Mouse (Mus musculus) B cell, adult 2 months (primary cell): Measurements from ENCODE around the gene Rnft1.

ENCODE experiments used
- DNase-seq, 2 experiments: peaks; one replicate each; pipeline ENCODE4 v3.0.0; 2022

The Rnft1 gene

DNA sequence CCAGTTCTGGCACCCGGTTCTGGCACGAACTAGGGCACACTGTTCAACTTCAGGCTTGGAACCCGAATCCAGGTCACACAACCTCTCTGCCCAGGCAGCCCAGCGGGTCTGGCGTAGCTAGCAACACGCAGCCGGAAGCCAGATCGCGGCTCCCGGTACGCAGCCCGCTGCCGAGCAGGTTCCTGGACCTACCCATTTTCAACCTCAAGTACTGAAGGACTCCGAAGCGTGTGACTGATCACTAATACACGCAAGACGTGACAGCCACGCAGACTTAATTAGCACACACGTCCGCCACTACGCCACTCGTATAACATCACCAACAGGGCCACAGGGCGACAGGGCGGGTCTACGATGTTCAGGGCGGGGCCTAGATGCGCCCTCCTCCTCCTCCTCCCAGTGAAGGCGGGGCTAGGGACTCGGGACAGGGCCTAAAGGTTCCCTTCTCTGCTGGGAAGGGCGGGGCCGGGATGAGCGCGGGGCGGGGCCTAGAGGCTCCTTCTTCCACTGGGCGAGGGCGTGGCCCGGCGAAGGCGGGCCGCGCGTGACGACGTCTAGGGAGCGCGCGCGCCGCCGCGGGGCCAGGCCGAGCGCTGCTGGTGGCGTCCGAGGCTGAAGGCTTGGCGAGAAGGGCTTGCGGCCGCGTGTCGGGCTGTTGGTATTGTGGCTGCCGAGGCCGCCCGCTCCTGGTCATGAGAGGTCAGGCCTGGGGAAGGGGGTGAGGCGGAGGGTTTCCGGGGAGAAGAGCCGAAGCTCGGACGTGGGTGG is at the start of gene Rnft1:
Rnft1 (plus strand) TSS at position 557 of the 768 bp plus-strand sequence.
- DNase-seq = peak; percentile 99 to 100

DNA sequence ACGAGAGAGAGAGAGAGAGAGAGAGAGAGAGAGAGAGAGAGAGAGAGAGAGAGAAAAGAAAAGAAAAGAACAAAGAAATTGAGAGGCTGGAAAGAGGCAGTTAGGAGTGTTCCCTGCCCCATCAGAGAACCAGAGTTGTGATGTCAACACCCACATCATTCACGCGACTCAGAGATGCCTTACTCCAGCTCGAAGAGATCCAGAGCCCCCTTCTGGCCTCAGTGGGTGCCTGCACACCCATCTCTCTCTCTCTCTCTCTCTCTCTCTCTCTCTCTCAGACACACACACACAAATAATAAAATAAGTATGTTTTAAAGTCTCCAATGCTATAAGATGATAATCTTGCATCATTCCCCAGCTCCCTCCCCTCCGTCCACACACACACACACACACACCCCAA is 47.6 kb upstream of the Rnft1 start:
- DNase-seq = peak; percentile 62 to 67

DNA sequence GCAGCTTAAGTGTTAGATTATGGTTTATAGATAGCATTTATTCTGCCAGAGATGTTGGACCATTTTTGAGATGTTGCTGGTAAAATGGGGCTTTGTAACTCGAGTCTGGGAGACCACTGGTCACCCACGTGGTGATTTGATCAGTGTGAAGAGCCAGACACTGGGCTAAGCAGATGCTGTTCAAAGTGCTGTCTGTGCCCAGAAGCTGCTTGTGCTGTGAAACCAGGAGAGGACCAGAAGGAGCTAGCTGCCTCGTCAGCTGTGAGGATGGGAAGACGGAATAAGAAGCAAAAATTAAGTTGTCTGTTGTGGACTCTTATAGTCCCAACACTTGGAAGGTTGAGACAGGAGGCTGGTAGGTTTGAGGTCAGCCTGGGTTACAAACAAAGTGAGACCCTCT is 46.2 kb upstream of the Rnft1 start:
- no peak for DNase-seq

DNA sequence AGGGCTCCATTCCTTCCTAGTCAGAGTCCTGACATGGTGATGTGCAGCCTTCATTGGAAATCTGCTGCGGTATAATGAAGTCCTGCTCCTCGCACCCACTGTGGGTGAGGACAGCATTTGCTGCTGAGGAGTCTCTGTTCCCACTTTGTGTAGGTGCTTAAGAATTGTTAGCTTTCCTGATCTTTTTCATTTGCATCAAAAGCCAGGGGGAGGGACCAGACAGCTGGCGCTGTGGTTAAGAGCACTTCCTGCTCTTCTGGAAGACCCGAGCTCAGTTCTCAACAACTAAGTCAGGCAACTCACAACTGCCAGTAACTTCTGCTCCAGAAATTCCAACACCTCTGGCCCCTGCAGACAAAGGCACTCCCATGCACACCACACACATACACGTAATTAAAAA is 43.7 kb upstream of the Rnft1 start:
- peak in 1 of 2 experiments; percentile 21 for DNase-seq

DNA sequence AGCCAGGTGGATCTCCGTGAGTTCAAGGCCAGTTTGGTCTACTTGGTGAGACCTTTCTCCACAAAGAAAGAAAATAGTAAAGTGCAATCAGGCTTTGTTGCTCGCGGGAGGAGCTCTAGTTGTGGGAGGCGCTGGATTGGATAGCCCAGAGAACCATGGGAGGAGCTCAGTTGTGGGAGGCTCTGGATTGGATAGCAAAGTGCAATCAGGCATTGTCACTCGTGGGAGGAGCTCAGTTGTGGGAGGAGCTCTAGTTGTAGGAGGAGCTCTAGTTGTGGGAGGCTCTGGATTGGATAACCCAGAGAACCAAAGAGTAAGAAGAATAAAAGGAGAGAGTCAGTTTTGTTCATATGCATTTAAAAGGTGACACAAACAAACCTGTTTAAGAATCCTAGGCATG is 30.5 kb upstream of the Rnft1 start:
- DNase-seq = no peak

DNA sequence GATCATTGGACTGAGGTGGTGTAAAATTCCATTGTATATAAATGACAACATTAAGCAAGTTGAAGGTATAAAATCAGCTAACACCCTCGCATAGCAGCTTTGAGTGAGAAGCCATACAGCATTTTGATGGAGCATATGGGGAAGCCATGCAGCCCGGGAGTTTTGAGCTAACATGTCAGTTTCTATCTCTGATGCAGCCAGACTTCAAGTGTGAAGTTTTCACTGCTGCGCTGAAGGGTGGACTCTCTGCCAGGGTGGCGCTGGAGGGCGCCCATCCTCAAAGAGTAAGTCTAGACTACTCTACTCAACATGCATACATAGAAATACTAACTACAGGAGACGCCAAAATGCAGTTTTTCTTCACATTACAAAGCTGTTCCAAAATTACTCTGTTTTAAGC is 26.9 kb upstream of the Rnft1 start:
- no peak for DNase-seq

DNA sequence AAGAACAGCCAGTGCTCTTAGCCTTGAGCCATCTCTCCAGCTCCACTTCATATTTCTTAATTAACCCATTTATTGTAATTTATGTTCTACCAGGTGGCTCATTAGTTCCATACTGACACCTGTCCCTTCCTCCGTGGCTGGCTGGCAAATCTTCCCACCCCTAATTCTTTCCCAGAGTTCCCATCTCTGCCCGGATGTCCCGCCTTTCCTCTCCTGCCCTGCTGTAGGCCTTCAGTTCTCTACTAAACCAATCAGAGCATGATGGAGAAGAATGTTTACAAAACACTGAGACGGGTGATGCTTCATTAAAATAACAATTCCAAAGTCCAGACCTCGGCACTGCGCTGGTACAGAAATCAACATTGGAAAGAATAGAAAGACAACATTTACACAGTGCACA is 25.6 kb upstream of the Rnft1 start:
- no peak for DNase-seq

DNA sequence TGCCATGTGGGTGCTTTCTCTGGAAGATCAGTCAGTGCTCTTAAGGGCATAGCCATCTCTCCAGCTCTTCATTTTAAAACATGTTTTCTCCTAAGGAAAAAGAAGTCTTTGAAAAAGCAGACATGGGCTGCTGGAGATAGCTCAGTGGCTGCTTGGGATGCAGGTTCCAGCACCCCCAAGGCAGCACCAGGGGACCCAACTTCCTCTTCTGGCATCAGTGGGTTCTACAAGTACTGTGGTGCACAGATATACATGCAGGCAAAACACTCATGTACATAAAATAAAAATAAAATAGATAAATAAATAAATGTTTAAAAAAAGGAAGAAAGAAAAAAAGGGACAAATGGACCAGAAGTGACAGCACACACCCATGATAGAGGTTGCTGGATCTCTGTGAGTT is 21.9 kb upstream of the Rnft1 start:
- DNase-seq = no peak

DNA sequence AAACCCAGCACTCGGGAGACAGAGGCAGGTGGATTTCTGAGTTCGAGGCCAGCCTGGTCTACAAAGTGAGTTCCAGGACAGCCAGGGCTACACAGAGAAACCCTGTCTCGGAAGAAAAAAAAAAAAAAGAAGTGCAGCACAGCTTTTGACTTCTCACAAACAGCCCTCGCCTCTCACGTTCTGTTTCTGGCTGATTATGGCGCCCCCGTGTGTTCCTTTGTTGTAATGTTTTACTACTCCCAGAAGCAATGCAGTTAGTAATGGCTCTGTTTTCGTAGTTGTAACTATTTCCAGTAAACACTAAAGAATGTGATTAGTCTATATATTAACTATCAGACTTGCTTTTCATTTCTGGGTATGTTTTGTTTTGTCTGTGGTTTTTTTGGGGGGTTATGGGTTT is 20.2 kb upstream of the Rnft1 start:
- peak; percentile 82 to 84 for DNase-seq

DNA sequence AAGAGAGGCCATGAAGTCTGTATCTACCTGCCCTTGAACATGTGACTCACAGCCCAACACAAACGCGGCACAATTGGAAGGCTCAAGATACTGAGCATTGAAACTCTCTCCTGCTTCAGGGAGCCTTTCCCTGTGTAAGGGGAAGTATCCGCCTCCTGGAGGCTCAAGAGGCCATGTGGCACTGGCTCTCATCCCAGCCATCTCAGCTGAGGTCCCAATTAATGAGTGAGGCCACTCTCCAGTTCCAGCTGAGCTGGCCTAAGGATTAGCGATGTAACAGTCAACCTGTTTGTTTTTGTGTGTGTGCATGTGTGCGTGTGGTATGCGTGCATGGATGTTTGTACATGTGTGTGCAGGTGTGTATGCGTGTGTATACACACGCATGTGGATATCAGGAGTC is 16.1 kb upstream of the Rnft1 start:
- no peak for DNase-seq

DNA sequence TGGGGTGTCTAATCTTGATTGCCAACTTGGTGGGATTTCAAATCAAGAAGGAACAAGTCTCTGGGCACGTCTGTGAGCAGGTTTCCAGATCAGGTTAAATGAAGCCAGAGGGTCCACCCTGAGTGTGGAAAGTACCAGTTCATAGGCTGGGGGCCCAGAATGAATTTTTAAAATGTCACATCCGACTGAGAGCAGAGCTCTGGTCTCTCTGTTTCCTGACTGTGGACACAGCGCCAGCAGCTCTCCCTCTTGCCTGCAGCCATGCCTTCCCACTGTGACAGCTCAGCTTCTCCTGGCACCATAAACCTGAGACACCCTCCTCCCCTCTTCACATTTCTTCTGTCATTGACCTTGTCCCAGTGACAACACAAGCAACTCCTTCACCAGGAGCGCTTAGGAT is 15.5 kb upstream of the Rnft1 start:
- DNase-seq = no peak

DNA sequence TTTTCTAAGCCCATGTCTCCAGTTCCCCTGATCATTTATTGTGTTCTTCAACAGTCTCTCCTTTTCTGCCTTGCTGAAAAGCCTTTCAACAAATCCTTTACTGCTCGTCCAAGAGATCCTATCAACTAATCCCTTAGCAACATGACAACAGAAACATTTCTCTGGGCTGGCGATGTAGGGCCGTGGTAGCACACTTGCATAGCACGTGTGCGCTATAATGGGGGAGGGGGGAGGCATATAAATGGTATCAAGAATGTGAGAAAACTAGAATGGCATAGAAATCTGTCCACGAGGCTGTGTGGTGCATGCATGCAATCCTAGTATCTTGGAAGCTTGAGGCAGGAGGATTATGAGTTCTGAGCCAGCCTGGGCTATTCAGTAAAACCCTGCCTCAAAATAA is 12.7 kb upstream of the Rnft1 start:
- DNase-seq = no peak

DNA sequence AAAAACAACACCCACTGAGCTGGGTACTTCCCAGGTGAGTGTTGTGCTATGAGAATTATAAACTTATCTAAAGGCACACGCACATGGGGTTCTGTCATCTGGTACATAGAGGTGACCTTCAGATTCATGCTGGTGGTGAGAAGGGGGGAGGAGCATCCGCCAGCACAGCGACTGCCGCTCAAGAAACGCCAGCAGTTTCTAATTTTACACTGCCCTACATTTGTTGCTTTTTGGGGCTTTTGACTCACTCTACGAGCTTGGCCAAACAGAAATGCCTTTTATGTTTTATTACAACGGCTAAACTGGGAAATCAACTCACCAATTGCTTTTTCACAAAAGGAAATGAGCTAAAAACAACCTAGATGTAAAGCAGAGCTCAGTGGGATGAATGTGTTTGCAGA is 11.7 kb upstream of the Rnft1 start:
- no peak for DNase-seq

DNA sequence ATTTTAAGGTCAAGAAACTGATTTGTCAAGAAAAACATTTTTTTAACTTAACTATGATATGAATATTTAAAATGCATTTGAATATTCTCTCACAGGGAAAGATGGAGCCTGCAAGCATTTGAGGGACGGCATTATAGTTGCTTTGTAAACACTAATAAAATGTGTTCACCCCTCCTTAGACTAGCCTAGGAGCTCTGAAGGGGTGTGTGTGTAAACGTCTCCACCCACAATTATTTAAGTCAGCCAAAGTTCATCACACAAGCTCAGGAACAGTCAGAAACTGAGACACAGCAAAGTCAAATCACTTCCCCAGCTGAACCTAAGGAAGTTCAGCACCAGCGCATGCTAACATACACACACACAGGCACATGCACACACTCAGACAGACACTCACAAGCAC is 10.9 kb upstream of the Rnft1 start:
- DNase-seq = no peak

DNA sequence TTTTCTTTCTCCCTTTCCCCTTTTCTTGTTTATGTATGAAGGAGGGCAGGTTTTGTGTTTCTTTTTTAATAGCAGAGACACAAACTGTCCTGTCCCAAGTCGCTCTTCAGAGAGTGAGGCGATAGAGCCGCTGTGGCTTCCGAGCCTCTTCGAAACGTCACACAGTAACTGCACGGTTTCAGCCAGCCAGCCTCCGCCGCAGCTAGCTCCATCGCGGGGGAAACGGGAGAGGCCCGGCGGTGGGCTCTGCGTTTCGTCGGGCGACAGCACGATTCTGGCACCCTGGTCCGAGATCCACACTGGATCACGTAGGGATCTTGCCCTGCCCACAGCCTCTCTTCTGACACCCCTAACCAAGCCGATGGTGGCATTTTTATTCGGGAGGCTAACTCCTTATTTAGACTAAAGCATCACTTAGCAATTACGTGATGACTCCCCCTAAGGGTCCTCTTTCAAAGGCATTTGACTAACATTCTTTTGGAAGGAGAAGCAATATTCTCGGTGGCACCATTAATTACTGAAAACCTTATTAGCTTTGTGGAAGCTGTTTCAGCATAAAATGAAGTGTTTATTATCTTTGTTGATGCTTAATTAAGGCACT is 553 bp downstream of the Rnft1 start:
- DNase-seq = peak in 1 of 2 experiments; percentile 49

DNA sequence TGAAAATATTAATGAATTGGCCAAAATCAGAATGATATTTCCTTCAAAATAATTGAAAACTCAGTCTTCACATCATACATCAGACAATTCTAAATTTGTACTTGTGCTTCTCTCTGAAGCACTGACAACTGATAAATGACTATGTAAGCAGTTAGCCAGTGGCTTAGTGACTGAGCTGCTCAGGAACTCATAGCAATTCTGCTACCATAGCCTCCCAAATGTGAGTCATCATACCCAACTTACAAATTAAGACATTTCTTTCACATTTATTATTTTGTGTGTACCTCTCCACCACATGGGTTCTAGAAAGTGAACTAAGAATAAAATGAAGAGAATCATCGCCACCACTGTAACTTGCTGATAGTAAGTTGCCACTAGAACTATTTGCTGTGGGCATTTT is 6.3 kb downstream of the Rnft1 start:
- DNase-seq = no peak

DNA sequence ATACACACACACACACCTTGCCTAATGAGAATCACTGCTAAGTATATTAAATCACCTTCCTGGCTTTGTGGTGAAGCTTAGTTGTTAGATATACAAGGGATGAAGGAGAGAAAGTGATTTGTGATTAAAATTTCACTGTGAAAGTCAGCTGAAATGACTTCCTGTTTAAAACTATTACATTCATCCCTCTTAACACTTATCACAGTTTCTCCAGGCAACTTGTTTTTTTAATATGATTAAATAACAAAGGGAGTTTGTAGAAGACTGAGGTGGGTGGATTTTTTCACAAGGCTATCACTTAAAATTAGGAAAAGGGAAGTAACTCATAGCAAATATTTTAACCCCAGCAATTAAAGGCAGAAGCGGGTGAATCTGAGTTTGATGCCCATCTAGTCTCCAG is 12.9 kb downstream of the Rnft1 start:
- DNase-seq = no peak

DNA sequence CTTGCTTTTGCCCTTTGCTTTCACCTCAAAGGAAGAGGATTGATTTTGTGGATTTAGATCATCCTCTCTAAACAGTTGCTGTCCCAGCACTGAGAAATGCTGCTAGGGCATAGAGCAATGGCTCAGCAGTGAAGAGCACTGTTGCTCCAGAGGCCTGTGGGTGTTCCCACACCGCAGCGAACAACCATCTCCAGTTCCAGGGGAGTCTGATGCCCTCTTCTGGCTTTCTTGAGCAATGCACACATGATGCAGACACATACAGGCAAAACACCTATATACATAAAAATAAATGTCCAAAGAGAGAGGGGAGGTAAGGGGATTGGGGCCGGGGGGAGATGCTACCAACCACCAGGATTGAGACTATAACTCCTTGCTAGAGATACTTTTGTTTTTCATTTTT is 13.5 kb downstream of the Rnft1 start:
- DNase-seq = no peak

DNA sequence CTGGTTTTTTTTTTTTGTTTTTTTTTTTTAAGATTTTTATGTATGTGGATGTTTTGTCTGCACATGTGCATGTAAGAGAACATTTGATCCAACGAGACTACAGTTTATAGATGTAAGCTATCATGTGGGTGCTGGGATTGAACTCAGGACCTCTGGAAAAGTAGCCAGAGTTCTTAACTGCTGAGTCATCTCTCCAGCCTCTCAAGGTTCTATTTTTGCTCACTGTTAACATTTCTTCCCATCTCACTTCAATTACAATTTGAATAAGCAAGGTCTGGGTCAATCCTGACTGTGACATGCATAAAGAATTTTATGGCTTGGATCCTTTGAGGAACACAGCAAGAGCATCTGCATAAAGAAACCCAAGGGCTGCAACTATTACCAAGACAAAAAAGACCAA is 16.3 kb downstream of the Rnft1 start:
- no peak for DNase-seq

DNA sequence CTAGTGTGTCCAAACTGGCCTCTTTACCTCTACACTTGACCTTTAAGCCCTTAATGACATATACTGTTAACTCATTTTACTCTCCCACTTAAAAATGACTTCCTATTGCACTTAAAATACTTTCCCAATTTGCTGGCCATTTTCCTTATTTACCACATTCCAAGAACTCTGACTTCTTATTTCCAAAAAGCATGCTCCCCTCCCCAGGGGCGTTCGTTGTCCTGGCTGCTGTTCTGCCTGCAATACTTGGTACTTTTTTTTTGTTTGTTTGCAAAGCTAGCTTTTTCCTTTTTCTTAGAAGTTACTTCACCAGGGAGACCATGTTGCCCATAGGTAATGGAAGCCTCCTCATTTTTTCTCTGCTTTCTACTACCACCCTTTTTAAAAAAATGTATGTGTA is 18.7 kb downstream of the Rnft1 start:
- DNase-seq = no peak

DNA sequence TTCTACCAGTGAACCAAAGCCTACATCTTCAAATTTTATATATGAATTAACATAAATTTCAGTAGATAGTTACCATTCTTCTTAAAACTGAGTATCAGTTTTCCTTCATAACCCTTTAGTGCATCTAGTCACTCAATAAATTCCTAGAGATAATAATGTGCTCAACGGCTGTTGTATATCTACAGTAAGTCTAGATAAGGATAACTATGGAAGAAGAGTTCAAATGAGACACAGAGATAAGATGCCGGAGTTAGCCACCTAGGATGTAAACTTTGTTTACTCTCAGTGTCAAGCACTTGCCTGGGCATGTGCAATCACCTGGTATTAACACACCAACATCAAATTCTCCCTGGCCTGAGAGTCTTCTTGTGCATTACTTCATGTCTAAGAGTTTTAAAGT is 22.9 kb downstream of the Rnft1 start:
- DNase-seq = no peak

DNA sequence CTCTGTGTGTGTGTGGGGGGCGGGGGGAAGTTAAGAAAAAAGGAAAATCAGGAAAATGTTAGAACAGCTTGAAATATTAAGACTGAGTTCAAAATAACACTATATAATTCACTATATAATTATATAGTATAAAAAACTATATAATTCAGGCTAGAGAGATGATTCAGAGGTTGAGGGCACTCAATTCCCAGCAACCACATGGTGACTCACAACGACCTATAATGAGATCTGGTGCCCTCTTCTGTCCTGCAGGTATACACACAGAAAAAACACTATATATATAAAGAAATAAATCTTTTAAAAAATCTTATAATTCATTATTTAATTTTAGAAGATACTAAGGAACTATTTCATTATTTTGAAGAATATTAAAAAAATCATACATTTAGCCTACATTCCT is 23.5 kb downstream of the Rnft1 start:
- DNase-seq = no peak

DNA sequence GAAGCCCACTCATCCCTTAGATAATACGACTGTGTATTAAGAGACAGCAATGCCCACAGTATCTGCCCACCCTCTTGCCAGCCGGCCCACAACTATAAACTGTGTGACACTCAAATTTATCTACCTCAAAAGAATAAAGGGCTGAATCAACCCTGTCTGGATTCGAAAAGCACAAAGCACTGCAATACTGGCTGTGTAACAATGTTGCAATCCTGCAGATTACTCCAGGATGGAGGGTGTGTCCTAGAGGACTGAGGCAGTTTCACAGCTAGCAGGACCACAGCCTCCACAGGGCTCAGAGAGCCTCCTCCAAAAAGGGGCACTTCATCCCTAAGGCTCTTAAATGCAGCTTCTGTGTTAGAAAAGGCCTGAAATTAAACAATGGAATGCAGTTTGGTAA is 32.2 kb downstream of the Rnft1 start:
- DNase-seq = no peak

DNA sequence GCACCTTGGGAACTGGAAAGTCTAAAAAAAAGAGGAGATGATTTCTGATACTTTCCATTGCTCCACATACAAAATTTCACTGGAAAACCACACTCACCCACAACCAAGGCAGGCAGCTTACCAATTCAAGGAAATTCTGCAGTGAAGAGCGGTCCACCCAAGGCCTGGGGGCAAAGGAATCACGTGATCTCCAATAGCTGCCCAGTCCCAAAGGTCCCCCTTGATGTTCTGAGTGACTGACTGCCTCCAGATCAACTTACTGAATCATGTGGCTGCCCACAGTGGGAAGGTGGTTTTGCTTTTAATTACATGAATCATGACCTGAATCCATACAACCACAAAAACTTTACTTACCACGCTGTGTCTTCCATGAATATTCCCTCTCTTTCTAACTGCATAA is 32.8 kb downstream of the Rnft1 start:
- DNase-seq = no peak

DNA sequence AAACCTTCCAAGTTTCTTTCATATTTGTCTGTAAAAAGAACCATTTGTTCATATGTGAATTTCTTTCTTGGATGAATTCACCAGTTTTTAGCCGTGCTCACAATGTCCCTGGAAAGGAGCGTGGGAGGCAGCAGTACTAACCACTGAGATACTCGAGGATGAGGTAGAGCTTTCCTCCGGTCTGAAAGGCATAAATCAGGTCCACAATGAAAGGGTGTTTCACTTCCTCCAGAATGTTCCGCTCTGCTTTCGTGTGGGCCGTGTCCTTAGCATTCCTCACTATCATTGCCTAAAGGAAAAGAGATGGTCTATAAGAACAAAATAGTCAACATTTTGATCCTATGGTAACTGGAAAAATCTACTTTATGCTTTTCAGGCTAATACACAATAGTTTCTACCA is 35.3 kb downstream of the Rnft1 start:
- no peak for DNase-seq
